Mouse (Mus musculus) intestine, embryonic 14.5 days (tissue): ENCODE results near the gene Zfp358. TPM values are rescaled to one million over a fixed set of nuclear protein-coding genes. Genes with fewer than 3 reads are reported as not detected.

ENCODE experiments used
- ATAC-seq: fragments of 200-750 bp; cut with Nextera tagmentation; replicated peaks from 2 replicates; pipeline ENCODE4 v1.8.0; 2017; ENCODE audit warnings: low read depth, moderate number of reproducible peaks, moderate TSS enrichment, moderate library complexity; ENCODE audit not compliant: low FRiP score, low TSS enrichment
- DNase-seq: peaks from one replicate; pipeline ENCODE4 v3.0.0-alpha.2; 2018; ENCODE audit warnings: low spot score
- H3K27ac ChIP-seq: fragments of 300-500 bp; sonication (generic); 2 replicates; pipeline ENCODE4 v1.5.1; 2014; ENCODE audit warnings: low read depth, mild to moderate bottlenecking, control low read depth
- H3K27me3 ChIP-seq: fragments of 300-500 bp; sonication (generic); replicated peaks from 2 replicates; pipeline ENCODE4 v1.6.1; 2014; ENCODE audit warnings: low read length, control low read depth; ENCODE audit not compliant: control insufficient read depth, insufficient read depth
- H3K36me3 ChIP-seq: fragments of 300-500 bp; sonication (generic); 2 replicates; pipeline ENCODE4 v1.6.1; 2014; ENCODE audit warnings: low read length, control low read depth; ENCODE audit not compliant: control insufficient read depth, insufficient read depth
- H3K4me1 ChIP-seq: fragments of 300-500 bp; sonication (generic); replicated peaks from 2 replicates; pipeline ENCODE4 v1.6.1; 2014; ENCODE audit warnings: low read length, control low read depth, mixed read lengths; ENCODE audit not compliant: control insufficient read depth, insufficient read depth
- H3K4me2 ChIP-seq: fragments of 300-500 bp; sonication (generic); 2 replicates; pipeline ENCODE4 v1.6.1; 2014; ENCODE audit warnings: low read length
- H3K4me3 ChIP-seq: fragments of 300-500 bp; sonication (generic); 2 replicates; pipeline ENCODE4 v1.5.1; 2014; ENCODE audit warnings: low read depth, low read length, control low read depth, mixed read lengths
- H3K9ac ChIP-seq: fragments of 300-500 bp; sonication (generic); 2 replicates; pipeline ENCODE4 v1.6.1; 2014; ENCODE audit warnings: mild to moderate bottlenecking, low read length
- H3K9me3 ChIP-seq: fragments of 300-500 bp; sonication (generic); 2 replicates; pipeline ENCODE4 v1.6.1; 2016; ENCODE audit warnings: low read length, control low read depth; ENCODE audit not compliant: control insufficient read depth
- WGBS: fragments of 180-500 bp; shearing (Covaris S2); extraction: QIAGEN DNeasy Blood & Tissue Kit; methylation state at CpG from one replicate; pipeline ENCODE4 v1.1.7; 2014; 5-methylcytosine and 5-hydroxymethylcytosine counted together
- polyA plus RNA-seq: library from polyadenylated mRNA; unstranded; fragments of >200 nt; fragmentation: Nextera tagmentation; extraction: Ambion mirVana; gene quantifications from 2 replicates; pipeline ENCODE4 v1.2.1, GENCODE M21; 2014

The Zfp358 gene
- polyA plus RNA-seq, 1 experiment from 2014 or later = 22.7 TPM

DNA sequence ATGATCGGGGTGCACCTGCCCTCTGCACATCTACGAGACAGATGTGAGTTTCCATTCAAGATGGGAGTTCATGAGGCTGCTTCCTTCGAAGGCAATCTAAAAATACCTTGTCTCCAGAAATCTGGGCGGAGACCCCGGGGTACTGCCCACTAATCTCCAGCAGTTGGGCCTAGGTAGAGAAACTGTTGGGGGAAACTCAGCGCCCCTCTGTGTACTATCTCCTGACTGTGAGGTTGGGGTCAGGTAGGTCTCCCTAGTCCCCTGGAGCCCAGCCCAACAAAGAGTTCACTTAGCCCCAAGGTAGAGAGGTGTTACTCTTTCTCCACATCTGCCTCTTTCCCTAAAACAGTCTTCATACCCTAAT is 889 bp downstream of the Zfp358 start:
- WGBS = 38% methylated on average over 6 of the region's 6 CpGs
- peak overlapping the region; percentile 81 for H3K4me2 ChIP-seq
- H3K9ac ChIP-seq = peak overlapping the region; percentile 99
- peaks cover 10% of the 10 kb centered on the region for H3K9me3 ChIP-seq
- DNase-seq (no peak), ATAC-seq (peak; percentile 10; the same call in 1 of the 2 replicates)
- peak overlapping the region; percentile 84 for H3K27ac ChIP-seq
- no peaks in the 10 kb centered on the region for H3K27me3 ChIP-seq
- peak overlapping the region; percentile 92 for H3K4me3 ChIP-seq
- H3K4me1 ChIP-seq = peaks cover 9% of the 10 kb centered on the region
- H3K36me3 ChIP-seq = peaks cover 25% of the 10 kb centered on the region

DNA sequence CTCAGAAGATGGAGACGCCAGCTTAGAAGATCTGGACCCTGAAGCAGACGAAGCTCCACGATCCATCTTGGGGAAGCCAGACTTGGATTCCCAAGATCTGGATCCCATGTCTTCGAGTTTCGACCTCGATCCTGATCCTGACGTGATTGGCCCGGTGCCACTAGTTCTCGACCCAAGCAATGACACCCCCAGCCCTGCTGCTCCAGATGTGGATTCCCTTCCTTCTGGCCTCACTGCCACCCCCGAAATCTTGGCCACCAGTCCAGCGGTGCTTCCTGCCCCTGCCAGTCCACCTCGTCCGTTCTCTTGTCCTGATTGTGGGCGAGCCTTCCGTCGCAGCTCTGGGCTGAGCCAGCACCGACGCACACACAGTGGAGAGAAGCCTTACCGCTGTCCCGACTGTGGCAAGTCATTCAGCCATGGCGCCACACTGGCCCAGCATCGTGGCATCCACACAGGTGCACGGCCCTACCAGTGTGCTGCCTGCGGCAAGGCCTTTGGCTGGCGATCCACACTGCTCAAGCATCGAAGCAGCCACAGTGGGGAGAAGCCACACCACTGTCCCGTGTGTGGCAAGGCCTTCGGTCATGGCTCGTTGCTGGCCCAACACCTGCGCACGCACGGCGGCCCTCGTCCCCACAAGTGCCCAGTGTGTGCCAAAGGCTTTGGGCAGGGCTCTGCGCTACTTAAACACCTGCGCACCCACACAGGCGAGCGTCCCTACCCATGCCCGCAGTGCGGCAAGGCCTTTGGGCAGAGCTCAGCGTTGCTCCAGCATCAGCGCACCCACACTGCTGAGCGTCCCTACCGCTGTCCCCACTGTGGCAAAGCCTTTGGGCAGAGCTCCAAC is 2.9 kb downstream of the Zfp358 start:
- Histone ChIP-seq H3K9me3 (peaks cover 10% of the 10 kb centered on the region), H3K36me3 (peaks cover 25% of the 10 kb centered on the region), H3K27me3 (no peaks in the 10 kb centered on the region), H3K27ac (no peak overlapping the region), H3K4me3 (no peak overlapping the region), H3K9ac (no peak overlapping the region), H3K4me1 (peaks cover 9% of the 10 kb centered on the region), H3K4me2 (no peak overlapping the region)
- no peak for ATAC-seq
- WGBS = 96% methylated on average over 44 of the region's 44 CpGs
- no peak for DNase-seq

DNA sequence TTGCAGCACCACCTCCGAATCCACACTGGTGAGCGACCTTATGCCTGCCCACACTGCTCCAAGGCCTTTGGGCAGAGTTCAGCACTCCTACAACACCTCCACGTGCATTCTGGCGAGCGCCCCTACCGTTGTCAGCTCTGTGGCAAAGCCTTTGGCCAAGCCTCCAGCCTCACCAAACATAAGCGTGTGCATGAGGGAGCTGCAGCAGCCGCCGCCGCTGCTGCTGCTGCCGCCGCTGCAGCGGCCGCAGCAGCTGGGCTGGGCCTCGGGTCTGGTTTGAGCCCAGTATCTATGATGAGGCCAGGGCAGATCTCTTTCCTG is 3.5 kb downstream of the Zfp358 start:
- ATAC-seq = no peak
- Histone ChIP-seq H3K27ac (no peak overlapping the region), H3K4me1 (peaks cover 15% of the 10 kb centered on the region), H3K4me3 (no peak overlapping the region), H3K9me3 (peaks cover 10% of the 10 kb centered on the region), H3K36me3 (peaks cover 25% of the 10 kb centered on the region), H3K9ac (no peak overlapping the region), H3K4me2 (no peak overlapping the region), H3K27me3 (no peaks in the 10 kb centered on the region)
- no peak for DNase-seq
- WGBS = 87% methylated on average over 15 of the region's 15 CpGs

DNA sequence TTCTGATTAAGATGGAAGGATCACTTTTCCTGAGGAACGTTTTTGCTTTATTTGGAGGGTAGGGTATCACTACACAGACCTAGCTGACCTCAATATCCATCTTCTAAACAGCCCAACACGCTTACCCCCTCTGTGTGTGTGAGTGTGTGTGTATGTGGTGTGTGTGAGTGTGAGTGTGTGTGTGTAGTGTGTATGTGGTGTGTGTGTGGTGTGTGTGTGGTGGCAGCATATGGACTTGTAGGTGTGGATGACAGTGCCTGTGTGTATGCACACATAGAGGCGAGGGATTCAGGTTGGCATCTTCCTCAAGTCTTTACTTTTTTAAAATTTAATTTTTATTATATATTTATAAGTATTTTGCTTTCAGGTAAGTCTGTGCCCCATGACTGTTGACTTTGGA is 5.6 kb downstream of the Zfp358 start:
- WGBS = 84% methylated on average over 3 of the region's 3 CpGs
- DNase-seq = no peak
- Histone ChIP-seq H3K4me2 (no peak overlapping the region), H3K36me3 (peaks cover 25% of the 10 kb centered on the region), H3K9ac (no peak overlapping the region), H3K27ac (no peak overlapping the region), H3K4me1 (peaks cover 21% of the 10 kb centered on the region), H3K9me3 (peaks cover 10% of the 10 kb centered on the region), H3K4me3 (no peak overlapping the region), H3K27me3 (no peaks in the 10 kb centered on the region)
- ATAC-seq = no peak

DNA sequence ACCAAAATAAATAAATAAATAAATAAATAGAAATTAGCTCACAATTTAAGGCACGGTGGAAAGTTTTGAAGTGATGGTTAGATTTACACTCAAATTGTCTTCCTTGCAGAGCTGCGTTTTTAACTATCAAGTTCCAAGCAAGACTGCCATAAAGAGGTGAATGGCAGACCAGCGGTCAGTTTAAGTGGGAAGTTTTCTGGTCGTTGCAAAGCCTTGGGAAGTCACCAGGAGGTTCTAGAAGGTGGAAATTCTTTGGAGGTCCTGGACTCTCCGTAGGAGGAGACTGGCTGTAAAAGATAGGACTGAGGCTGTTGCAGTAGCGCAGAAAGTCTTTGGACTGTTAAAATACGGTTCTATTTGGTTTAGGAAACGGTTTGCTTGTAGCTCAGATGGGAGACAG is 6.8 kb downstream of the Zfp358 start:
- Histone ChIP-seq H3K27ac (peak overlapping the region; percentile 88), H3K36me3 (peaks cover 25% of the 10 kb centered on the region), H3K9me3 (peaks cover 10% of the 10 kb centered on the region), H3K4me3 (peak overlapping the region; percentile 85), H3K9ac (peak overlapping the region; percentile 78), H3K27me3 (no peaks in the 10 kb centered on the region), H3K4me2 (peak overlapping the region; percentile 79), H3K4me1 (peaks cover 13% of the 10 kb centered on the region)
- DNase-seq (no peak), ATAC-seq (peak; percentile 6)
- 3% methylated on average over 8 of the region's 8 CpGs for WGBS

DNA sequence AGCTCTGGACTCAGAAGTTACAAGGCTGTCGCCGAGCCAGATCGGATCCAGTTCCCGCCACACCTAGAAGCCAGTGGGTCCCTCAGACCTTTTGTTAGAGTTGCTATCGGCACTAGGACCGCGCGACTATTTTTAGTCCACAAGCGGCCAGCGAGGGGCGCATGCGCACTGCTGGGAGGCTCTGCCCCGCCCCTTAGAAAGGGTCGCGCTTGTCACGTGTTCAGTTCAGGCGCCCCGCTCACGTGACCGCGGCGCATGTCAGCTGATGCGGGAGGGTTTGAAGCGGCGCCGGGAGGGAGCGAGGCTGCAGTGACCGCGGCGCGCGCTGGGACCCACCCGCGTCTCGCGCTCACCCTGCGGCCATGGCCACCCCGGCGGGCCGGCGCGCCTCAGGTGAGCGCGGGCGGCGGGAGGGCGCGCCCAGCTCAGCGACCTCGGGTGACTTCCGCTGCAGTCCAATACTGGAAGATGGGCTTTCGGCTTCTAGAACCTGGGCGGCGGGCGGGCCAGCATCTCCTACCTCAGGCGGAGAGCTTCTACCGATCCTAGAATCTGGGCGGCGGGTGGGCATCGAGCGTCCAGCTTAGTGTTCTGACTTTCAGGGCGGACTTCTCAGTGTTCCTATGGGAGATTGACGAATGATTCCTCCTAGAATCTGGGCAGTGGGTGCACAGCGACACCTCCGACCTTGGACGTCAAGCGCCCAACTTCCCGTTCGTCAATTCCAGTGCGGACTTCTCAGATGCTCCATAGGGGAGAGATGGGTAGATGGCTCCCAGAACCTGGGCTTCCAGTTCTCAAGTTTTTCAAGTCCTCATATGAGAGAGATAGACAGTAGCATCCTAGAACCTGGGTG is 7.5 kb downstream of the Zfp358 start, which contains the start of gene Mcoln1:
Mcoln1 (plus strand) TSS at position 223 of the 856 bp plus-strand sequence.
- peak; percentile 96 for DNase-seq
- H3K4me2 ChIP-seq = peak within 1 kb of the TSS; percentile 79
- H3K9ac ChIP-seq = peak within 1 kb of the TSS; percentile 78
- peaks cover 24% of the 10 kb centered on the region for H3K36me3 ChIP-seq
- peaks cover 8% of the 10 kb centered on the region for H3K9me3 ChIP-seq
- H3K27ac ChIP-seq = peak within 1 kb of the TSS; percentile 88
- ATAC-seq = peak; percentile 92
- peaks cover 13% of the 10 kb centered on the region for H3K4me1 ChIP-seq
- H3K27me3 ChIP-seq = no peaks in the 10 kb centered on the region
- WGBS = under 1% methylated on average over 70 of the region's 70 CpGs
- H3K4me3 ChIP-seq = peak within 1 kb of the TSS; percentile 85

DNA sequence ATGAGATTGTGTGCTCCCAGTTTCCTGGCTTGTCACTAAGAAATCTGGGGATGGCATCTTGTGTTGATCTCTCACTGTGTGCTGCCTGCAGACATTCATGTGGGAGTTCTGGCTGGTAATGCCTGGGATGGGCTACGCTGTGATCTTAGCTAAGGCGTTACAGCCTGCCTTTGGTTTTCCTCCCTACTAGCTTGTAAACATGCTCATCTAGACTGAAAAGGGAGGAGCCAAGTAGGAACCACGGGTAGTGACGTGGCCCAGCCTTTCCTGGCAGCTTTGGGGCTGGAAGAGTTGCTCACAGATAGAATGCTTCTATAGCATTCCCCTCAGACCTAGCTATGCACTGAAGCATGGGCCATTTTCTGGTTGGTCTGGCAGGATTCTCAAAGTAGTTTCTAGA is 9.3 kb downstream of the Zfp358 start:
- H3K27me3 ChIP-seq = no peaks in the 10 kb centered on the region
- H3K4me3 ChIP-seq = no peak overlapping the region
- ATAC-seq (no peak), DNase-seq (no peak)
- no peak overlapping the region for H3K4me2 ChIP-seq
- WGBS = 70% methylated on average over 4 of the region's 4 CpGs
- H3K9me3 ChIP-seq = no peaks in the 10 kb centered on the region
- H3K36me3 ChIP-seq = peaks cover 24% of the 10 kb centered on the region
- no peak overlapping the region for H3K9ac ChIP-seq
- no peak overlapping the region for H3K27ac ChIP-seq
- H3K4me1 ChIP-seq = peaks cover 13% of the 10 kb centered on the region

DNA sequence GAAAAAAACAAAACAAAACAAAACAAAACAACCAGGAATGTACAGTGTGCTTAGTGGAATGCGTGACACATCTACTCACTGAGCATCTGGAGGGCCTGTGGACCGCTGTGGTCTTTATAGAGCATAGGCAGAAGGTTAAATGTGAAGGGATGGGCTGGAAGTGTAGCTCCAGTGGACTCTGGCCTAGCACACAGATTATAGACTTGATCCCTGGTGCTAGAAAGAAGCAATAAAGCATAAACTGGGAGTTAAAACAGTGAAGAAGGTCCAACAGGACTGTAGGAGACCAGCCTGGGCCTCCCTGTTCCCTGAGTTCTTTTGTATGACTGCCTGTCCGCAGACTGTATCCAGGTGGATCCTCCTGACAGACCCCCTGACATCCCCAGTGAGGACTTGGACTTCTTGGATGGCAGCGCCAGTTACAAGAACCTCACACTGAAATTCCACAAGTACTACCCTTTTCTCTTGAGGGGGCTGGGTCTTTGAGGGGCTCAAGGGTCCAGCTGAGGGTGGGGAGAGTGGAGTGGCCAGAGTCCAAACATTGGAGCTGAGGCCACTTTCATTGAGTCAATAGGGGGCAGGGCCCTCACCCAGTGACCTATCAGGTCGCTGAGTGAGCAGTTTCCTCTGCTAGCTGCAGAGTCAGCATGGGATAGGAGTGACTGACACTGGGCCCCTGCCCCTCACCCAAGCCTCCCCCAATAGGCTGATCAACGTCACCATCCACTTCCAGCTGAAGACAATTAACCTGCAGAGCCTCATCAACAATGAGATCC is 15.2 kb downstream of the Zfp358 start:
- WGBS = 95% methylated on average over 6 of the region's 6 CpGs
- peaks cover 68% of the 10 kb centered on the region for H3K36me3 ChIP-seq

More for the DNA sequence above, 15.2 kb downstream of the Zfp358 start:
- H3K4me1 ChIP-seq = no peaks in the 10 kb centered on the region
- no peak for DNase-seq
- no peak overlapping the region for H3K4me2 ChIP-seq
- ATAC-seq = no peak
- no peak overlapping the region for H3K4me3 ChIP-seq
- H3K27ac ChIP-seq = no peak overlapping the region
- no peaks in the 10 kb centered on the region for H3K27me3 ChIP-seq
- H3K9me3 ChIP-seq = no peaks in the 10 kb centered on the region
- no peak overlapping the region for H3K9ac ChIP-seq
